Mouse (Mus musculus) G1E (cell line): ENCODE measurements around the gene Siglecg.

Experiments
- CTCF ChIP-seq: IDR thresholded peaks from 2 replicates; pipeline ENCODE4 v1.5.1; 2012; ENCODE audit warnings: low read depth, low read length, inconsistent platforms, mixed read lengths
- GATA1 ChIP-seq: IDR thresholded peaks from 2 replicates; pipeline ENCODE4 v1.6.1; 2012; ENCODE audit warnings: borderline replicate concordance, low read length, inconsistent platforms, mixed read lengths
- GATA2 ChIP-seq: IDR thresholded peaks from 2 replicates; pipeline ENCODE4 v1.6.1; 2012; ENCODE audit warnings: low read depth, low read length, inconsistent platforms, borderline replicate concordance
- POLR2AphosphoS5 ChIP-seq: IDR thresholded peaks from 2 replicates; pipeline ENCODE4 v1.6.1; 2012; ENCODE audit warnings: low read depth, low read length, inconsistent platforms; ENCODE audit not compliant: insufficient replicate concordance

DNA sequence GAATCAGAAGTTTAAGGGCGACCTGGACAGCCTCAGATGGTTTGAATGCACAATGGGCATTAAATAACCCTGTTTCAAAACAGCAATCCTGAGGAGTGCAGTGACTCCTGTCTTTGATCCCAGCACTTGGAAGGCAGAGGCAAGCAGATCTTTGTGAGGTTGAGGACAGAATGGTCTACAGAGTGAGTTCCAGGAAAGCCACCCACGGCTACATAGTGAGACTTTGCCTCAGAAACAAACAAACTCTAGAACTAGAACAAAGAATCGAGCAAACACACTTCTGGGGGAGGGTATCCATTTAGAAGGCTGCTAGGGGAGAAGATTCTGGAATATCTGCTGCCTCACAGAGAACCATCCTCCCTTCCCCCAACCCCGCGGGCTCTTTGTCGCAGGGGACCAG is 32.5 kb downstream of the Siglecg start, which contains the start of gene Cldnd2:
- TF ChIP-seq CTCF (no peak), GATA1 (no peak), GATA2 (no peak), POLR2AphosphoS5 (no peak)
